Mouse (Mus musculus): Measurements from ENCODE around the gene Scrn1. TPM values are rescaled to one million over a fixed set of nuclear protein-coding genes. Genes with fewer than 3 reads are reported as not detected.

Gene Scrn1
- total RNA-seq (2017): not detected in 3 replicates

- no peak for ATAC-seq (replicated peaks; ENCODE audit: insufficient number of reproducible peaks, low FRiP score, low TSS enrichment, poor library complexity, severe bottlenecking)
Measured at GRCm38 (mm10) chr6:54565665-54566545, at the start of gene Scrn1. Gene Scrn1, minus strand, starts transcription at chr6:54566489.

GRCm38 (mm10) chr6:54606241-54606640 is 40.0 kb upstream of the Scrn1 start:
- no peak for ATAC-seq (replicated peaks; ENCODE audit: insufficient number of reproducible peaks, low FRiP score, low TSS enrichment, poor library complexity, severe bottlenecking)

- no peak for ATAC-seq (replicated peaks; ENCODE audit: insufficient number of reproducible peaks, low FRiP score, low TSS enrichment, poor library complexity, severe bottlenecking)
Measured at GRCm38 (mm10) chr6:54604001-54604715, 37.9 kb upstream of the Scrn1 start.

GRCm38 (mm10) chr6:54602891-54603290 is 36.6 kb upstream of the Scrn1 start:
- no peak for ATAC-seq (replicated peaks; ENCODE audit: insufficient number of reproducible peaks, low FRiP score, low TSS enrichment, poor library complexity, severe bottlenecking)

GRCm38 (mm10) chr6:54600681-54601347 is 34.5 kb upstream of the Scrn1 start:
- ATAC-seq (replicated peaks; ENCODE audit: insufficient number of reproducible peaks, low FRiP score, low TSS enrichment, poor library complexity, severe bottlenecking): no peak

- no peak for ATAC-seq (replicated peaks; ENCODE audit: insufficient number of reproducible peaks, low FRiP score, low TSS enrichment, poor library complexity, severe bottlenecking)
Measured at GRCm38 (mm10) chr6:54597711-54598110, 31.4 kb upstream of the Scrn1 start.

GRCm38 (mm10) chr6:54597208-54597607 is 30.9 kb upstream of the Scrn1 start, which contains the start of gene Fkbp14:
Gene Fkbp14, minus strand, starts transcription at chr6:54597308.
- no peak for ATAC-seq (replicated peaks; ENCODE audit: insufficient number of reproducible peaks, low FRiP score, low TSS enrichment, poor library complexity, severe bottlenecking)

GRCm38 (mm10) chr6:54595330-54595878 is 29.1 kb upstream of the Scrn1 start:
- no peak for ATAC-seq (replicated peaks; ENCODE audit: insufficient number of reproducible peaks, low FRiP score, low TSS enrichment, poor library complexity, severe bottlenecking)

GRCm38 (mm10) chr6:54594469-54595329 is 28.4 kb upstream of the Scrn1 start, which contains the start of gene Plekha8:
Gene Plekha8, plus strand, starts transcription at chr6:54595111.
- peak; percentile 56; the same call in 1 of the 2 replicates for ATAC-seq (replicated peaks; ENCODE audit: insufficient number of reproducible peaks, low FRiP score, low TSS enrichment, poor library complexity, severe bottlenecking)

GRCm38 (mm10) chr6:54593766-54594468 is 27.6 kb upstream of the Scrn1 start:
- ATAC-seq (replicated peaks; ENCODE audit: insufficient number of reproducible peaks, low FRiP score, low TSS enrichment, poor library complexity, severe bottlenecking): no peak

GRCm38 (mm10) chr6:54592938-54593535 is 26.7 kb upstream of the Scrn1 start:
- peak; percentile 82 for ATAC-seq (replicated peaks; ENCODE audit: insufficient number of reproducible peaks, low FRiP score, low TSS enrichment, poor library complexity, severe bottlenecking)

- ATAC-seq (replicated peaks; ENCODE audit: insufficient number of reproducible peaks, low FRiP score, low TSS enrichment, poor library complexity, severe bottlenecking): no peak
Measured at GRCm38 (mm10) chr6:54591778-54592177, 25.5 kb upstream of the Scrn1 start.

- no peak for ATAC-seq (replicated peaks; ENCODE audit: insufficient number of reproducible peaks, low FRiP score, low TSS enrichment, poor library complexity, severe bottlenecking)
Measured at GRCm38 (mm10) chr6:54590691-54591090, 24.4 kb upstream of the Scrn1 start.

GRCm38 (mm10) chr6:54588212-54588611 is 21.9 kb upstream of the Scrn1 start:
- ATAC-seq (replicated peaks; ENCODE audit: insufficient number of reproducible peaks, low FRiP score, low TSS enrichment, poor library complexity, severe bottlenecking): no peak

GRCm38 (mm10) chr6:54587683-54588082 is 21.4 kb upstream of the Scrn1 start:
- no peak for ATAC-seq (replicated peaks; ENCODE audit: insufficient number of reproducible peaks, low FRiP score, low TSS enrichment, poor library complexity, severe bottlenecking)

GRCm38 (mm10) chr6:54586911-54587310 is 20.6 kb upstream of the Scrn1 start:
- ATAC-seq (replicated peaks; ENCODE audit: insufficient number of reproducible peaks, low FRiP score, low TSS enrichment, poor library complexity, severe bottlenecking): no peak

- no peak for ATAC-seq (replicated peaks; ENCODE audit: insufficient number of reproducible peaks, low FRiP score, low TSS enrichment, poor library complexity, severe bottlenecking)
Measured at GRCm38 (mm10) chr6:54586175-54586574, 19.9 kb upstream of the Scrn1 start.

All from monocyte, adult 5-6 weeks (primary cell).